Mouse (Mus musculus): Measurements from ENCODE around the gene Sh3d21. TPM values are rescaled to one million over a fixed set of nuclear protein-coding genes. Genes with fewer than 3 reads are reported as not detected.
A peak's percentile ranks its signal among the peaks of the same experiment; 100 is the strongest.

The Sh3d21 gene
- total RNA-seq, 2 experiments from 2014 or later: 0.62 to 1.0 TPM

DNA sequence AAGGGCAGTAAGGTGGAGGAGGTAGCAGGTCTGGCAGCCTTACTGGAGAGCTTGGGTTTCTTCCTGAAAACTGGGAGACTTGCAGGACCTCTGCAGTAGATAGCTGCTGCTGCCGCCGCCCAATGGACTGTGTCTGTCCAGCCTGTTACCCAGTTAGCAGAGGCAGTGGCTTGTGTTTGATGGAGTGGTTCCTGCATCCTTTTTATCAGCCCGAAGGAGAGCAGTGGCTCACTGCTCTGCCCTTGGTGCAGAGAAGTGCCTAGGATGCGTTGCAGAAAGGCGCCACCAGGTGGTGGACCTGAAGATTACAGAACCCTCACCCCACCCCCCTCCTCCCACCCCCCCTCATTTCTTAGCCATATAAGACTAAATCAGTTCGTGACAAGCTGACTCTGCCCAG, 49.3 kb downstream of the Sh3d21 start:
- DNase-seq (ENCODE audit: extremely low spot score in 1 of 2, low spot score in 1 of 2): peak in 1 of 2 experiments; percentile 64

GRCm38 (mm10) chr4:126113243-126113642, 50.0 kb downstream of the Sh3d21 start:
- DNase-seq (ENCODE audit: extremely low spot score in 1 of 2, low spot score in 1 of 2): no peak

GRCm38 (mm10) chr4:126111153-126111549, 52.1 kb downstream of the Sh3d21 start:
- no peak for DNase-seq (ENCODE audit: extremely low spot score in 1 of 2, low spot score in 1 of 2)

GRCm38 (mm10) chr4:126110374-126111152, 52.7 kb downstream of the Sh3d21 start:
- DNase-seq (ENCODE audit: extremely low spot score in 1 of 2, low spot score in 1 of 2): peak; percentile 57 to 65

GRCm38 (mm10) chr4:126109613-126110373, 53.5 kb downstream of the Sh3d21 start:
- DNase-seq (ENCODE audit: extremely low spot score in 1 of 2, low spot score in 1 of 2): no peak

DNA sequence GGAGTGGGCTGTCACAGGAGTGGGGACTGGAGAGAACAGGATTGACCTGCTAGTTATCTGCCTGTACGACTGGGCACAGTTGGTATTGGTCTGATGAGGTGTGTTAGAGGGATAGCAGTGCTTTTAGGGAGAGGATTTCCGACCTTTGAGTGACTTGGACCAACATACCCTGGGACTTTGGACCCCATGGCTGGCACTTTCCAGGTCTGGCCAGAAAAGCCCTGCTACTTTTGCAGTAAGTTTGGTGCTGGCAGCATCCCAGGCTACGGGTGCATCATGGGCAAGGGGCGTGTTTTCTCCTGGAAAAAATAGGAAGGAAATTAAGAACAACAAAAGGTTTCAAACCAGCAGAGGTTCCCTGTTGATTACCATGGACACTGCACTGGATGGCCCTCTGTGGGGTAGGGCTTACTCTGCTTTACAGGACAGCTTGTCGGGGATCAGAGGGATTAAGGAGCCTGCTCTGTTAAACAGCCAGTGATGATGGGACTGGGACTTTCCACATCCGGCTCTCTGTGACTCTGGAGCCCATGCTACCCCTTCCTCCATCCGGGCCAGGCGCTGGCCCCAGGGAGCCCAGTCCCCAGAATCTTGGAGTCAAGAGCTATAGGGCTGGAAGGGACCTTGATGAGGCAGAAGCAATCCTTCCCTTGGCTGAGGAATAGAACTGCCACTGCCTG, 55.1 kb downstream of the Sh3d21 start:
- DNase-seq (ENCODE audit: extremely low spot score in 1 of 2, low spot score in 1 of 2): no peak

DNA sequence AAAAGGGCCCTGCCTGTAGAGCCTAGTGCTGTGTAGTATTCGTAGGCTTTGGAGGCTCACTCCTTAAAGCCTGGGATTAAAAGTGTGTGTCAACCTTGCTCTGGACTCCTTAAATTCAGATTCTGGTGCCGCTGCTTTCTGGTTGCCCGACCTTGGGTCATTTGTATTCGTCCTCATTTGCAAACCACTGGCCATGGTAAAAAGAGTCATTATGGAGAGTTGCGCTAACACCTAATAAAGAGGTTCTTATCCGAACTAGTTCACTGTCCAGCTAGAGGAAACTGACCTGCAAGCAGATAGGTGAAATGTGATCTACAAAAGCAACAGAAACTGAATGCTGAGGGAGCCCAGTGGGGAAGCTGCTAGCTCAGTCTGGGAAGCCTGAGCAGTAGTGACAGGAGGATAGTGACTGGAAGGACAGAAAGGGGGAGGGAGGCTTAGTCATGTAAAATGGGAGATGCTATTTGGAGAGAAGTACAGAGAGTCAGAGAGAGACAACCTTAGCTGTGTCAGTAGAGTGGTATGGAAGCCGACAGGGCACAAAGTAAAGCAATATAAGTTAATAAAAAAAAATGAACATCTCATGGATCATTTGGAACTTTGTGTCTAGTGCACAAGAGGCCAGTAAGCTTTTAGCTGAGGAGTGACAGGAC, 58.0 kb downstream of the Sh3d21 start:
- no peak for DNase-seq (ENCODE audit: extremely low spot score in 1 of 2, low spot score in 1 of 2)

DNA sequence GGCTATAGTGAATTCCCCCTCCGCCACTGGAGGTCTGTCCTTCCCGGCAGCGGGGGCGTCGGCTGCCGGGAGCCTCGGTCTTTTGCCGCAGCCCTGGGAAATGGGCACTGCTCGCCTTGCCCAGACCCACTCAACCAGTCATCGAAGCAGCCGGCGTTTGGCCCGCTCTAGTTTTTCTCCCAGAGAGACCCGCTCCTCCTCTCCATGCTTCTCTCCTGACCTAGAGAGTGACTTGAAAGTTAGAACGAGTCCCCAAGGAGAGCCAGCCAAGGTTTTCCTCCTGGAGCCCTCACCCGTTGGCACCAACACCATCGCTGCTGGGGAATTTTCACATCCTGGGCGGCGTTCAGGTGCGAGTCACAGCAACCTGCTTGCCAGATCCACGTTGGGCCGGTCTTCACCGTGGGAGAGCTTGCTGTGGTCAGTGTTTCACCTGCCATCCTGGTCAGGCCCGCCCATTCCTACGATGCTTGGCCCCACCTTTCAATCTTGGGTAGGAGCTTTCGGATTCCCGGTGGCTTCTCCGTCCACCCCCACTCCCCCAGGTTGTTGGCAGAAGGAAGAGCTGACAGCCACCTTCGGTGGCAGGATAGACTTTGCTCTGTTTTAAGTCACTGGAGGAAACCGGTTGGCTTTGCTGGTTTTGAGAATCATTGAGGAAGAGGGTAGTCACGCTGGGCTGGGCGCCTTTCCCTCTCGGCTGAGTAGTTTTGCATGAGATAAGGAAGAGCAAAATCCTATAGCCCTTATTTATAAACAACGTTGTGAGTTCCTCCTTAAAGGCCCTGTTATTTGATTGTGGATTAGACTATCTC, 58.8 kb downstream of the Sh3d21 start:
- DNase-seq (ENCODE audit: extremely low spot score in 1 of 2, low spot score in 1 of 2): peak in 1 of 2 experiments; percentile 33

DNA sequence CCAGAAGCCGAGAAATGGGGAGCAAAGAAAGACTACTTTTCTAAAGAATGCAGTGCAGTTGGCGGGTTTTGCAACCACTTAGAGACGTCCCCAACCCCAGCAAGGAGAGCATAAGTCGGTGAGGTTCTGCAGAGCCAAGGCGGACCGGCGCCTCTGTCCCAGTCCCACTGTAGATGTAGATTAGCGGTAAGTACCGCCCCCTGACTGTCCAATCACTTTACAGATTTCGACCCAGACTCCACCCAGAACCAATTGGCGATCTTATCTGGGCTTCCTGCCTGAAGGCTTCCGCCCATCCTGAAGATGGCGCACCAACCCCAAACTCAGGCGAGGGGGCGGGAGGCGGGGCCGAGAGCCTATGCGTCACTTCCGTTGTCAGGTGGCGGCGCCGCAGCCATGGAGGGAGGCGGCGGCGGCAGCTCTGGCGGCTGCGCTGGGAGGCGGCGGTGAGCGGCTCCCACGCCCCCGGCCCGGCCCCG, 59.7 kb downstream of the Sh3d21 start, which contains the start of gene Stk40:
Gene Stk40, plus strand, starts transcription at position 368 of the 479 bp plus-strand sequence.
- DNase-seq (ENCODE audit: extremely low spot score in 1 of 2, low spot score in 1 of 2): peak; percentile 83 to 86

DNA sequence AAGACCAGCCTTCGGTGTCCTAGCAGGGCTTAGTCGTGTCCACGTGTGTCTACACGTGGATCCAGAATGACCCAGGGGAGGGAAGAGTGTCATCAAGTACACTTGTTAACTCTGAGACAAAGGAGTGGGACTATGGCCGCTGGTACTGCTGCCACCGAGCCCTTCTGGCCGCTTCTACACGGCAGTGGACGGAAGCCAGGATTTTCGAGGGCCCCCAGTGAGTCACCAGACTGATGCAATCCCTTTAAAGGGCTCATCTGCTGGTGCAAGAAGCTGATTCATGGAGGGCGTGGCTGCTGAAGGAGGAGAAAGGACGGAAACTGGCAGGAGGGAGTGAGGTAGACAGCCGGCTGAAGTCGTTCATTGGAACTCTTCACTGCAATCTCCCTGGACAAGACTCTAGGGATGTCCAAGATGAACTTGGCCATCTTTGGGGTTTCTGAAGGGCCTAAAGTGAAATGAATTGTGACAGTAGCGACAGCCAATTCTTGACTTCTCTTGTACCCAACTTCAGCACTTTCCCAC, 60.2 kb downstream of the Sh3d21 start:
- peak in 1 of 2 experiments; percentile 60 for DNase-seq (ENCODE audit: extremely low spot score in 1 of 2, low spot score in 1 of 2)

- DNase-seq (ENCODE audit: extremely low spot score in 1 of 2, low spot score in 1 of 2): no peak
Observed at GRCm38 (mm10) chr4:126102061-126102841, 61.0 kb downstream of the Sh3d21 start.

- no peak for DNase-seq (ENCODE audit: extremely low spot score in 1 of 2, low spot score in 1 of 2)
Observed at GRCm38 (mm10) chr4:126100764-126101163, 62.5 kb downstream of the Sh3d21 start.

Other genes starting within 250 kb of the Sh3d21 start
- gene Csf3r, start 138.9 kb downstream of the Sh3d21 start, total RNA-seq (2021): 1 to 10 TPM; 5.2 to 7.1 TPM
- 10 to 100 TPM; 44.7 to 49.7 TPM for gene Mrps15, start 116.6 kb downstream of the Sh3d21 start, total RNA-seq (2021)
- 10 to 100 TPM; 47.4 to 49.7 TPM for gene Oscp1, start 104.9 kb downstream of the Sh3d21 start, total RNA-seq (2021)
- 10 to 100 TPM; 14.7 to 17.6 TPM for gene Lsm10, start 66.9 kb downstream of the Sh3d21 start, total RNA-seq (2021)
- 10 to 100 TPM; 23.7 to 26.1 TPM for gene Stk40, start 59.5 kb downstream of the Sh3d21 start, total RNA-seq (2021)
- 1 to 10 TPM; 2.8 to 3.1 TPM for gene Eva1b, start 15.7 kb downstream of the Sh3d21 start, total RNA-seq (2021)
- 100 to 1,000 TPM; 133 to 154 TPM for gene Thrap3, start 39.3 kb upstream of the Sh3d21 start, total RNA-seq (2021)
- gene Map7d1, start 92.9 kb upstream of the Sh3d21 start, total RNA-seq (2021): 100 to 1,000 TPM; 242 to 265 TPM
- 10 to 100 TPM; 84.7 to 84.9 TPM for gene Trappc3, start 98.8 kb upstream of the Sh3d21 start, total RNA-seq (2021)
- gene Col8a2, start 123.3 kb upstream of the Sh3d21 start, total RNA-seq (2021): 1 to 10 TPM; 1.2 to 1.5 TPM
- gene Adprhl2, start 158.2 kb upstream of the Sh3d21 start, total RNA-seq (2021): 10 to 100 TPM; 29.1 to 31.3 TPM
- gene Tekt2, start 162.2 kb upstream of the Sh3d21 start, total RNA-seq (2021): 1 to 10 TPM in 1 of 2 experiments, under 1 TPM in 1; 0.94 to 2.0 TPM